Mouse (Mus musculus): Measurements from ENCODE around the gene Tbc1d13. TPM values are rescaled to one million over a fixed set of nuclear protein-coding genes. Genes with fewer than 3 reads are reported as not detected.
A peak's percentile ranks its signal among the peaks of the same experiment; 100 is the strongest.

Gene Tbc1d13
- polyA plus RNA-seq, 1 experiment from 2014 or later = 5.4 TPM

GRCm38 (mm10) chr2:30164340-30164932, 30.9 kb downstream of the Tbc1d13 start:
- H3K4me3 ChIP-seq (ENCODE audit: low read length) = no peak overlapping the region
- ATAC-seq (replicated peaks; ENCODE audit: extremely low read depth, insufficient read depth, low FRiP score) = no peak
- 51% methylated on average over 9 of the region's 9 CpGs for WGBS
- no peak overlapping the region for H3K9ac ChIP-seq (ENCODE audit: low read length)
- H3K9me3 ChIP-seq (replicated peaks; ENCODE audit: control insufficient read depth, low read length) = peaks cover 15% of the 10 kb centered on the region
- no peak overlapping the region for H3K27ac ChIP-seq (ENCODE audit: low read length)
- no peaks in the 10 kb centered on the region for H3K27me3 ChIP-seq (ENCODE audit: control insufficient read depth, insufficient read depth, low read length)
- H3K36me3 ChIP-seq (ENCODE audit: control insufficient read depth, insufficient read depth) = no peaks in the 10 kb centered on the region
- no peak overlapping the region for H3K4me2 ChIP-seq (ENCODE audit: low read depth, low read length)
- no peaks in the 10 kb centered on the region for H3K4me1 ChIP-seq (ENCODE audit: control insufficient read depth, insufficient read depth, low read length)

- peaks cover 15% of the 10 kb centered on the region for H3K9me3 ChIP-seq (replicated peaks; ENCODE audit: control insufficient read depth, low read length)
- H3K4me1 ChIP-seq (ENCODE audit: control insufficient read depth, insufficient read depth, low read length) = peaks cover 3% of the 10 kb centered on the region
- H3K9ac ChIP-seq (ENCODE audit: low read length) = no peak overlapping the region
- 57% methylated on average over 4 of the region's 4 CpGs for WGBS
- no peaks in the 10 kb centered on the region for H3K36me3 ChIP-seq (ENCODE audit: control insufficient read depth, insufficient read depth)
- H3K4me3 ChIP-seq (ENCODE audit: low read length) = no peak overlapping the region
- ATAC-seq (replicated peaks; ENCODE audit: extremely low read depth, insufficient read depth, low FRiP score) = no peak
- H3K27ac ChIP-seq (ENCODE audit: low read length) = no peak overlapping the region
- H3K27me3 ChIP-seq (ENCODE audit: control insufficient read depth, insufficient read depth, low read length) = no peaks in the 10 kb centered on the region
- no peak overlapping the region for H3K4me2 ChIP-seq (ENCODE audit: low read depth, low read length)
These were observed 33.1 kb downstream of the Tbc1d13 start for GRCm38 (mm10) chr2:30166677-30167076.

GRCm38 (mm10) chr2:30171371-30171996, 37.9 kb downstream of the Tbc1d13 start, which contains the start of gene Endog:
TSS of gene Endog (plus strand) at chr2:30171493.
- Histone ChIP-seq H3K4me3 (ENCODE audit: low read length) (peak within 1 kb of the TSS; percentile 56), H3K9ac (ENCODE audit: low read length) (peak within 1 kb of the TSS; percentile 72), H3K36me3 (ENCODE audit: control insufficient read depth, insufficient read depth) (peaks cover 27% of the 10 kb centered on the region), H3K4me2 (ENCODE audit: low read depth, low read length) (peak within 1 kb of the TSS; percentile 89), H3K27me3 (ENCODE audit: control insufficient read depth, insufficient read depth, low read length) (no peaks in the 10 kb centered on the region), H3K27ac (ENCODE audit: low read length) (peak within 1 kb of the TSS; percentile 86), H3K9me3 (replicated peaks; ENCODE audit: control insufficient read depth, low read length) (peaks cover 10% of the 10 kb centered on the region), H3K4me1 (ENCODE audit: control insufficient read depth, insufficient read depth, low read length) (peaks cover 6% of the 10 kb centered on the region)
- under 1% methylated on average over 75 of the region's 75 CpGs for WGBS
- peak; percentile 96 for ATAC-seq (replicated peaks; ENCODE audit: extremely low read depth, insufficient read depth, low FRiP score)

GRCm38 (mm10) chr2:30171997-30172382, 38.4 kb downstream of the Tbc1d13 start:
- Histone ChIP-seq H3K9ac (ENCODE audit: low read length) (peak overlapping the region; percentile 72), H3K27ac (ENCODE audit: low read length) (peak overlapping the region; percentile 86), H3K4me1 (ENCODE audit: control insufficient read depth, insufficient read depth, low read length) (peaks cover 6% of the 10 kb centered on the region), H3K36me3 (ENCODE audit: control insufficient read depth, insufficient read depth) (peaks cover 28% of the 10 kb centered on the region), H3K4me3 (ENCODE audit: low read length) (peak overlapping the region; percentile 56), H3K4me2 (ENCODE audit: low read depth, low read length) (peak overlapping the region; percentile 89), H3K27me3 (ENCODE audit: control insufficient read depth, insufficient read depth, low read length) (no peaks in the 10 kb centered on the region), H3K9me3 (replicated peaks; ENCODE audit: control insufficient read depth, low read length) (peaks cover 5% of the 10 kb centered on the region)
- ATAC-seq (replicated peaks; ENCODE audit: extremely low read depth, insufficient read depth, low FRiP score) = no peak; the same call in 1 of the 2 replicates
- WGBS = under 1% methylated on average over 19 of the region's 19 CpGs

GRCm38 (mm10) chr2:30173541-30174240, 40.1 kb downstream of the Tbc1d13 start:
- no peaks in the 10 kb centered on the region for H3K27me3 ChIP-seq (ENCODE audit: control insufficient read depth, insufficient read depth, low read length)
- peaks cover 18% of the 10 kb centered on the region for H3K4me1 ChIP-seq (ENCODE audit: control insufficient read depth, insufficient read depth, low read length)
- peaks cover 3% of the 10 kb centered on the region for H3K9me3 ChIP-seq (replicated peaks; ENCODE audit: control insufficient read depth, low read length)
- peaks cover 28% of the 10 kb centered on the region for H3K36me3 ChIP-seq (ENCODE audit: control insufficient read depth, insufficient read depth)
- no peak overlapping the region for H3K9ac ChIP-seq (ENCODE audit: low read length)
- no peak for ATAC-seq (replicated peaks; ENCODE audit: extremely low read depth, insufficient read depth, low FRiP score)
- WGBS = 91% methylated on average over 20 of the region's 20 CpGs
- H3K4me3 ChIP-seq (ENCODE audit: low read length) = no peak overlapping the region
- no peak overlapping the region for H3K27ac ChIP-seq (ENCODE audit: low read length)
- no peak overlapping the region for H3K4me2 ChIP-seq (ENCODE audit: low read depth, low read length)

- WGBS = 81% methylated on average over 8 of the region's 8 CpGs
- ATAC-seq (replicated peaks; ENCODE audit: extremely low read depth, insufficient read depth, low FRiP score) = no peak
These were observed 42.4 kb downstream of the Tbc1d13 start for GRCm38 (mm10) chr2:30175897-30176296.

DNA sequence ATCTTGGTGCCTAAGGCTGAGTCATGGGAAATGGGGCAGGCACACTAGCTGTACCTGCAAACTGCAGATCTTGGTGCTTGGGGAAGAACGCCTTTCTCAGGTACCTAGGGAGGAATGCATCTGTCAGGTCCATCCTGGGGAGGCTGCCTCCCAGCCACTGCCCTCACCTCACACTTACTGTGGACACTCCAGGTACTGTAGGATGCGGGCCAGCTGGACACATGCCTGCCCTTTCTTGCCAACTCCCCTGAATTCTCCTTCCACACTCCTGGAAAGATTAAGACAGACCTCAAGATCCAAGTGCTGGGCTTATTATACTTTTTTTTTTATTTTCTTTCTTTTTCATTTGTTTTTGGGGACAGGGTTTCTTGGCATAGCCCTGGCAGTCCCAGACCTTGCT, 43.0 kb downstream of the Tbc1d13 start:
- Histone ChIP-seq H3K4me2 (ENCODE audit: low read depth, low read length) (no peak overlapping the region), H3K4me1 (ENCODE audit: control insufficient read depth, insufficient read depth, low read length) (peaks cover 15% of the 10 kb centered on the region)
- WGBS = 94% methylated on average over 2 of the region's 2 CpGs

More at GRCm38 (mm10) chr2:30175897-30176296, 42.4 kb downstream of the Tbc1d13 start:
- no peak overlapping the region for H3K4me3 ChIP-seq (ENCODE audit: low read length)
- H3K4me1 ChIP-seq (ENCODE audit: control insufficient read depth, insufficient read depth, low read length) = peaks cover 18% of the 10 kb centered on the region
- H3K9ac ChIP-seq (ENCODE audit: low read length) = no peak overlapping the region
- no peak overlapping the region for H3K4me2 ChIP-seq (ENCODE audit: low read depth, low read length)
- no peak overlapping the region for H3K27ac ChIP-seq (ENCODE audit: low read length)
- H3K9me3 ChIP-seq (replicated peaks; ENCODE audit: control insufficient read depth, low read length) = peaks cover 3% of the 10 kb centered on the region
- no peaks in the 10 kb centered on the region for H3K27me3 ChIP-seq (ENCODE audit: control insufficient read depth, insufficient read depth, low read length)
- peaks cover 28% of the 10 kb centered on the region for H3K36me3 ChIP-seq (ENCODE audit: control insufficient read depth, insufficient read depth)

GRCm38 (mm10) chr2:30177700-30178675, 44.4 kb downstream of the Tbc1d13 start, which contains the start of gene Spout1:
TSS of gene Spout1 (minus strand) at chr2:30178459.
- Histone ChIP-seq H3K9ac (ENCODE audit: low read length) (peak within 1 kb of the TSS; percentile 82), H3K4me1 (ENCODE audit: control insufficient read depth, insufficient read depth, low read length) (peaks cover 12% of the 10 kb centered on the region), H3K9me3 (replicated peaks; ENCODE audit: control insufficient read depth, low read length) (peaks cover 3% of the 10 kb centered on the region), H3K36me3 (ENCODE audit: control insufficient read depth, insufficient read depth) (peaks cover 28% of the 10 kb centered on the region), H3K27me3 (ENCODE audit: control insufficient read depth, insufficient read depth, low read length) (no peaks in the 10 kb centered on the region), H3K4me3 (ENCODE audit: low read length) (peak within 1 kb of the TSS; percentile 85), H3K27ac (ENCODE audit: low read length) (0 out of 2 replicates have a peak within 1 kb of the TSS, but pooled peaks have one; percentile 34), H3K4me2 (ENCODE audit: low read depth, low read length) (peak within 1 kb of the TSS; percentile 94)
- peak; percentile 97 for ATAC-seq (replicated peaks; ENCODE audit: extremely low read depth, insufficient read depth, low FRiP score)
- WGBS = 3% methylated on average over 54 of the region's 54 CpGs

More for the DNA sequence above, 43.0 kb downstream of the Tbc1d13 start:
- Histone ChIP-seq H3K27ac (ENCODE audit: low read length) (no peak overlapping the region), H3K36me3 (ENCODE audit: control insufficient read depth, insufficient read depth) (peaks cover 28% of the 10 kb centered on the region), H3K9me3 (replicated peaks; ENCODE audit: control insufficient read depth, low read length) (peaks cover 3% of the 10 kb centered on the region), H3K27me3 (ENCODE audit: control insufficient read depth, insufficient read depth, low read length) (no peaks in the 10 kb centered on the region), H3K4me3 (ENCODE audit: low read length) (no peak overlapping the region), H3K9ac (ENCODE audit: low read length) (no peak overlapping the region)
- no peak for ATAC-seq (replicated peaks; ENCODE audit: extremely low read depth, insufficient read depth, low FRiP score)

Data from heart, embryonic 16.5 days (tissue).